Mouse (Mus musculus): Measurements from ENCODE around the gene Pdia5. TPM values are rescaled to one million over a fixed set of nuclear protein-coding genes. Genes with fewer than 3 reads are reported as not detected.

The Pdia5 gene
- total RNA-seq, 2 experiments from 2014 or later, result 3.1 to 5.0 TPM

GRCm38 (mm10) chr16:35357449-35357848, 133.2 kb downstream of the Pdia5 start:
- DNase-seq, result no peak

Small RNAs within 50 kb of the gene (microRNA-seq; reads per million reads assigned to microRNA genes)
- gene Gm25548 (ENCODE audit: borderline replicate concordance in 2 of 2), result 0 reads per million in 2 experiments

Other genes with a start within 250 kb of the Pdia5 start
- gene Sec22a, start 127.0 kb downstream of the Pdia5 start, total RNA-seq (2021), result 1 to 10 TPM; 6.2 to 6.3 TPM
- gene Sema5b, start 50.3 kb upstream of the Pdia5 start, total RNA-seq (2021), result under 1 TPM; 0.20 to 0.35 TPM

Measured in gastrocnemius, postnatal 25 days (tissue).